Mouse (Mus musculus): ENCODE results near the gene Lnx2.

GRCm38 (mm10) chr5:146994973-146995372 lies 81.4 kb downstream of the Lnx2 start:
- no peak for TF ChIP-seq CTCF (IDR thresholded peaks at IDR 0.05; ENCODE audit: control insufficient read depth, insufficient read depth, insufficient replicate concordance, low read depth, low read length)
- no peak for TF ChIP-seq POLR2A (IDR thresholded peaks at IDR 0.05; ENCODE audit: control insufficient read depth, low read depth, low read length)

All from testis, adult 2 months (tissue).